Mouse (Mus musculus) megakaryocyte progenitor cell, adult 5-6 weeks (primary cell): ENCODE results near the gene Phc2. TPM values are rescaled to one million over a fixed set of nuclear protein-coding genes. Genes with fewer than 3 reads are reported as not detected.

Experiments
- ATAC-seq: replicated peaks from 2 replicates; pipeline ENCODE4 v1.8.0; 2016; ENCODE audit warnings: mild to moderate bottlenecking, moderate TSS enrichment, inconsistent platforms; ENCODE audit not compliant: poor library complexity
- total RNA-seq, 2 experiments: library from RNA; stranded (forward) in 1 of 2; stranded (reverse) in 1 of 2; fragments of 157-497, 149-512 nt in 1 of 2; fragments of 200-1000 nt in 1 of 2; gene quantifications; 2 replicates each; pipeline versions ENCODE4 v1.2.3 to v1.2.4; 2015 to 2017

Gene Phc2
- total RNA-seq, 2 experiments from 2014 or later = 21.2 to 28.0 TPM

GRCm38 (mm10) chr4:128688976-128689375 lies 34.5 kb downstream of the Phc2 start:
- peak; percentile 30 for ATAC-seq

GRCm38 (mm10) chr4:128689739-128690304 lies 35.3 kb downstream of the Phc2 start:
- ATAC-seq = peak; percentile 33

GRCm38 (mm10) chr4:128691195-128691594 lies 36.7 kb downstream of the Phc2 start:
- ATAC-seq = peak; percentile 42

- ATAC-seq = no peak
Measured at GRCm38 (mm10) chr4:128692149-128692925, 37.8 kb downstream of the Phc2 start.

GRCm38 (mm10) chr4:128693207-128693606 lies 38.7 kb downstream of the Phc2 start:
- ATAC-seq = no peak

- no peak for ATAC-seq
Measured at GRCm38 (mm10) chr4:128694315-128694714, 39.8 kb downstream of the Phc2 start.

- no peak for ATAC-seq
Measured at GRCm38 (mm10) chr4:128695149-128695548, 40.6 kb downstream of the Phc2 start.

- ATAC-seq = 0 out of 2 replicates have a peak, but pooled peaks have one; percentile 38
Measured at GRCm38 (mm10) chr4:128698011-128698861, 43.7 kb downstream of the Phc2 start.

- ATAC-seq = peak; percentile 68
Measured at GRCm38 (mm10) chr4:128699916-128700315, 45.4 kb downstream of the Phc2 start.

GRCm38 (mm10) chr4:128700543-128700942 lies 46.0 kb downstream of the Phc2 start:
- ATAC-seq = no peak

- no peak for ATAC-seq
Measured at GRCm38 (mm10) chr4:128705138-128705720, 50.7 kb downstream of the Phc2 start.

- peak; percentile 32 for ATAC-seq
Measured at GRCm38 (mm10) chr4:128706626-128707025, 52.1 kb downstream of the Phc2 start.

- ATAC-seq = no peak
Measured at GRCm38 (mm10) chr4:128707384-128707783, 52.9 kb downstream of the Phc2 start.

- peak; percentile 72 for ATAC-seq
Measured at GRCm38 (mm10) chr4:128709061-128709780, 54.7 kb downstream of the Phc2 start.

GRCm38 (mm10) chr4:128709781-128710166 lies 55.3 kb downstream of the Phc2 start:
- no peak for ATAC-seq

GRCm38 (mm10) chr4:128710286-128710685 lies 55.8 kb downstream of the Phc2 start:
- no peak for ATAC-seq

- ATAC-seq = no peak
Measured at GRCm38 (mm10) chr4:128710800-128711199, 56.3 kb downstream of the Phc2 start.

GRCm38 (mm10) chr4:128711455-128712135 lies 57.1 kb downstream of the Phc2 start:
- peak; percentile 79 for ATAC-seq

GRCm38 (mm10) chr4:128712136-128712655 lies 57.7 kb downstream of the Phc2 start:
- no peak for ATAC-seq

- ATAC-seq = no peak
Measured at GRCm38 (mm10) chr4:128712941-128713340, 58.4 kb downstream of the Phc2 start.
